Mouse (Mus musculus): ENCODE results near the gene Notch1.

GRCm38 (mm10) chr2:26507961-26508391 lies 8.5 kb downstream of the Notch1 start:
- TF ChIP-seq POLR2A (IDR thresholded peaks at IDR 0.05; ENCODE audit: control insufficient read depth in 1 of 2, insufficient read depth in 1 of 2, low read depth in 1 of 2, low read length in 2 of 2, poor library complexity in 1 of 2) (no peak), CTCF (IDR thresholded peaks at IDR 0.05 in 2 of 3, conservative IDR thresholded peaks at IDR 0.05 in 1 of 3; ENCODE audit: control insufficient read depth in 1 of 3, insufficient read depth in 1 of 3, low read depth in 2 of 3, low read length in 3 of 3, poor library complexity in 1 of 3, severe bottlenecking in 1 of 3) (no peak), CHD1 (IDR thresholded peaks at IDR 0.05; ENCODE audit: low read depth, low read length) (no peak), ZC3H11A (IDR thresholded peaks at IDR 0.05; ENCODE audit: low read depth, low read length) (no peak), USF2 (IDR thresholded peaks at IDR 0.05; ENCODE audit: borderline replicate concordance in 1 of 2, insufficient read depth in 1 of 2, low read depth in 1 of 2, low read length in 2 of 2) (no peak), KAT2A (conservative IDR thresholded peaks at IDR 0.05; ENCODE audit: low read depth, low read length) (no peak), TCF12 (IDR thresholded peaks at IDR 0.05; ENCODE audit: low read depth, low read length) (no peak), SMC3 (IDR thresholded peaks at IDR 0.05; ENCODE audit: low read depth, low read length) (no peak)

All from MEL (cell line).